Mouse (Mus musculus): ENCODE results near the gene BC107364.
"Not testable (repeated sequence)": the region's sequence is repeated elsewhere in the genome, so short reads cannot be mapped to it uniquely, and the experiment has no call there.

BC107364 gene

GRCm38 (mm10) chr3:96452262-96452661, at the start of gene BC107364:
TSS of gene BC107364 (minus strand) at chr3:96452306.
- DNase-seq (ENCODE audit: extremely low read depth, insufficient read length, low spot score) = not testable (repeated sequence)

DNA sequence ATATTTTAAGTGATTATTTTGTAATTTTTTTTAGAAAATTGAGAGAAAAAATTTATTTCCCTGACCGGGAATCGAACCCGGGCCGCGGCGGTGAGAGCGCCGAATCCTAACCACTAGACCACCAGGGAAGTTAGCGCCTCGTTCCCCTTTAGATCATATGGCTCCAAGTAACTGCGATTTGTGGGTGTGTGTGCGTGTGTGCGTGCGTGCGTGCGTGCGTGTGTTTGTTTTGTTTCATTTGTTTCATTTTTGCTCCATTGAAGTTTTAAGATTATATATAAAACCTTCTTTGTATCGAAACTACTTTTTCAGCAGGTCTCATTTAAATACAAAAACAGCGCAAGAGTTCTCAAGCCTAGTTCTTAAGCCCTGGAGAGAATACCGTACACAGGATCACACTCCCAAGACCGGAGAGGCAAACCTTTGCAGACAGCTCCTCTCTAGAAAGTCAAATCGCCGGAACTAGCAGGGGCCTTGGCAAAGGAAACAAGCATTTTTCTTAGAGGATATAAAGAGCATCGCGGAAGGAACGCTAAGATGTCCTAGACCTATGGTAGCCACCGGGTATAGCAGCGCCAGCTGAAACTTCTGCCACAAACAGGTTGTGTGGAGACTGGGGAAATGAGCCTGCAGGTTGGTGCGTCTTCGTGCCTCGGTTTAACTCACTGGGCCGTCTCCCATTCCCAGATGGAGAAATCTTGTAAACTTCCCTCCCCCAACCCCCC, 49.4 kb upstream of the BC107364 start:
- peak; percentile 73 for DNase-seq (ENCODE audit: extremely low read depth, insufficient read length, low spot score)

- no peak for DNase-seq (ENCODE audit: extremely low read depth, insufficient read length, low spot score)
These were observed 48.7 kb upstream of the BC107364 start for GRCm38 (mm10) chr3:96500691-96501265.

DNA sequence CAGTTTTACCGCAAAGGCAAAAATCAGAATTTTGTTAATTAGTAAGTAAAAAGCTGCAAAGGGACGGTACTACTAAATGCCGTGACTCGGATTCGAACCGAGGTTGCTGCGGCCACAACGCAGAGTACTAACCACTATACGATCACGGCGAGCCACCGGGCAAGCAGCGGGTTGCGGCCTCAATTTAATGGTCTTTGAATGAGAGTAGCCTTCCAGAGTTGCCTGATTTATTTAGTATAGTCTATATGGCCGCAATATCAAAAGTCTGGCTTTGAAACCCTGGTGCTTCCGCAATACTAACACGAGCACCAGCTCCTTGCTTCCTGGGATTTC, 48.1 kb upstream of the BC107364 start:
- peak; percentile 89 for DNase-seq (ENCODE audit: extremely low read depth, insufficient read length, low spot score)

DNA sequence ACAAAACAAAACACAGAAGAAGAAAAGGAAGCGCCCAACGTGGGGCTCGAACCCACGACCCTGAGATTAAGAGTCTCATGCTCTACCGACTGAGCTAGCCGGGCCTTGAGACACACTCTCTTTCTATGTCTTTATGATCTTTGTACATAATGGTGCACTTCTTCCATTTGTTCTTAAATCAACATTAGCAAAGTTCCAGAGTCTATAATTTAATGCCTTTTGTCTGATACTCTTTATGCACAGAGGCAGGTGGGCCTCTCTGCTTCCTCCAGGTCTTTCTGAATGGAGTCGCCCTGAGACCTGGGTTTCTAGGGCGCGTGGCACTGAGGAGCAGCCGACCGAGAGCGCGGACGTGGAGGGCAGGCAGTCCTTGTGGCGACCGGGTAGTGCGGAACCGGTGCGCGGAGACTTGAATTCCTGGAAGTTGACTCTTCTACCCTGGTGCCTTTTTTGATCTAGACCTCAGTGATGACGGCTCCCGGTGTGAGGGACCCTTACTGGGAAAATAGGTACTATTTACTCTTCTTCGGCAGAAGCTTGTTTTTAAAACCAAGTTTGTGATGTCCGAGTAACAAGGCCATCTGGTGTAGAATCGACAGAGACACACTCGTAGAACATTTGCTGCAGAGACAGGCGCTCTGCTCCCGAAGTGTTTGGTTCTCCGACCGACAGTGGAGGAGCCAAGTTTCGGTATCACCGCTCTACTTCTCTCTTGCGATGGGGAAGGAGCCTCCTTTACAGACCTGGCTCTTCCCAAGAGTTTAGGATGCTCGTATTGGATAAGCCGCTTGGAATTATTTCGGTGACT, 47.6 kb upstream of the BC107364 start:
- DNase-seq (ENCODE audit: extremely low read depth, insufficient read length, low spot score) = peak; percentile 89

DNA sequence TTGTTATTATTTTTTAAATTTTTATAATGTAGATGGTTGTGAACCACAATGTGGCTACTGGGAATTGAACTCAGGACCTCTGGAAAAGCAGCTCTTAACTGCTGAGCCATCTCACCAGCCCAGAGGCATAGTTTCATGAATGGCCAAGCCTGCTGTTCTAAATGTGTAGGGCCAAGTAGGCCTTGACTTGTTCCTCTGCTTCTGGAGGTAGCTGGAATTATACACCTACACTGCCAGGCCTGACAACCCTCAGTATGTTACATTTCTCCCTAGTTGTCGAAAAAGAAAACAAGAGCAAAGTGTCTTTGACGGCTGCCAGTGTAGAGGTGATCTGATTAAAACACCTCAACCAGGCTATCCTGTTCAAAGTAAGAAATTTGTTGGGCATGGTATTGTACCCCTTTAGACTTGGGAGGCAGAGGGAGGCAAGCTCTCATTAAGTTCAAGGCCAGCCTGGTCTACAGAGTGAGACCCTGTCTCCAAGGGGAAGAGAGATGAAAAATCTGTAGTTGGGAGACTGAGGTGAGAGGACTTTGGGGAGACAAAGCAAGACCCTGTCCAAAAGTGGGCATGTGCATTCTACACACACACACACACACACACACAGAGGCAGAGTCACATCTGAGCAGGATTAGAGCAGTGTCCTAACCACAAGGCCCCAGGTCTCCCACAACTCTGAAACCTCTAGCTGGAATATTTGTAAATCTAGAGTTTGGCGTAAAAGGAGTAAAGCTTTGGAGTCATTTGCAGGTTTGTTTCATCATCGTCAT, 46.6 kb upstream of the BC107364 start:
- peak; percentile 37 for DNase-seq (ENCODE audit: extremely low read depth, insufficient read length, low spot score)

DNA sequence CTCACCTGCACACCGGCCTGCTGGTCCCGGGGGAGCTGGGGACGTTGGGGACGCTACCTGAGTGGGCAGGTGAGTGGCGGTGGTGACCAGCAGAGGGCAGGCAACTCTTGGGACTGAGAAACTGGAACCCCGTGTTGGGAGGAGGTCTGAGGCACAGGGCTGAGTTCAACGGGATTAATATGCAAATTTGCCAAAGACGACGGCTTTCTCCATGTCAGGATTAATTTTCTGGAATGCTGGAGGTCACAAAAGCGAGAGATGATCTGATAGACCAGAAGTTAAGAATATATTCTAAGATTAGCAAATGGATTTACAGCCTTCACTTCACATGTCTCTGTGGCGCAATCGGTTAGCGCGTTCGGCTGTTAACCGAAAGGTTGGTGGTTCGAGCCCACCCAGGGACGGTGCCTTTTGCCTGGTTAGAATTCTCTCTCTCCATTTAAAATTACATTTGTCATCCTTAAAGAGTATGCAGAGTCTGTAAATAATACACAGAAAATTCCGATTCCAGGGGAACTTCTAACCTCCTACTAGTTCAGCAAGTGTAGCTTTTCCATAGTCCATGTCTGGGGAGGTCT, 45.4 kb upstream of the BC107364 start:
- DNase-seq (ENCODE audit: extremely low read depth, insufficient read length, low spot score) = peak; percentile 82

- not testable (repeated sequence) for DNase-seq (ENCODE audit: extremely low read depth, insufficient read length, low spot score)
These were observed 44.6 kb upstream of the BC107364 start for GRCm38 (mm10) chr3:96496620-96497275.

- no peak for DNase-seq (ENCODE audit: extremely low read depth, insufficient read length, low spot score)
These were observed 44.1 kb upstream of the BC107364 start for GRCm38 (mm10) chr3:96496216-96496615.

DNA sequence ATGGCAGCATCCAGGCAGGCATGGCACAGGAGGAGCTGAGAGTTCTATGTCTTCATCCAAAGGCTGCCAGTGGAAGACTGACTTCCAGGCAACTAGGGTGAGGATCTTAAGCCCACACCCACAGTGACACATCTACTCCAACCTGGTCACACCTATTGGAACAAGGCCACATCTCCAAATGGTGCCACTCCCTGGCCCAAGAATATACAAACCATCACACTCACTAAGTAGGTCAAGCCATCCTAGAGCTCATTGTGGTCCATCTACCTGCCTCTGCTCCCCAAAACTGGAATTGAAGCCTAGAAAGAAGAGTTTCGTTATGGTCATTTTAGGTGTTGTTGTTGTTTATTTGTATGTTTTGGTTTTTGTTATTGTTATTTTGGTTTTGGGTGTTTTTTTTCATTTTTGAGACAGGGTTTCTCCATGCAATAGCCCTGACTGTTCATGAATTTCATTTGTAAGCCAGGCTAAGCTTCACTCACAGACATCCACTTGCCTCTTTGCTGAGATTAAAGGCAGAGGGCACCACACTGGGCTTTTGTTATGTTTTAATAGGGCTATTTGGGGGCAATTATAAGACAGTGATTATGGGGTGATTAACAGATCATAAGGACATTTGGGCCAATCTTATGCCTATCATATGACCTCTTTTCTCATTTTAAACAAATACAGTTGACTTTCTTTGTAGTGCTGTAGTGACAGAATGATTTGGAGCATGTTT, 43.5 kb upstream of the BC107364 start:
- no peak for DNase-seq (ENCODE audit: extremely low read depth, insufficient read length, low spot score)

DNA sequence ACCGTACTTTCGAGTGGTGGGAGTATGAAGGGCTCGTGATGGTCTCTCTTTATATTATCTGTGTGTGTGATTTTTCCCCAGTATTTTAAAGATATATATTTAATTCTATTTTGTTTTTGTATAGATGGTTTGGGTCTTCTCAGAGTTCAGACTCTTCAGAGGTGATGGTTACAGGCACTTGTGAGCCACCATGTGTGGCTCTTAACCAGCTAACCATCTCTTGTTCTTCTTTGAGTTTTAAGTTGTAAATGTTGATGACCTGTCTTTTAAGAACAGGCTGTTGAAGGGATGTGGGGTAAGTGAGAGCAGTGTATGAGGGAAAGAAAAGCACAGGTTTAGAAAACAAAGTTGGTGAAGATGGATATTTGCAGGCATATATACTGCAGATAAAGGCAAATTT, 42.8 kb upstream of the BC107364 start:
- no peak for DNase-seq (ENCODE audit: extremely low read depth, insufficient read length, low spot score)

DNA sequence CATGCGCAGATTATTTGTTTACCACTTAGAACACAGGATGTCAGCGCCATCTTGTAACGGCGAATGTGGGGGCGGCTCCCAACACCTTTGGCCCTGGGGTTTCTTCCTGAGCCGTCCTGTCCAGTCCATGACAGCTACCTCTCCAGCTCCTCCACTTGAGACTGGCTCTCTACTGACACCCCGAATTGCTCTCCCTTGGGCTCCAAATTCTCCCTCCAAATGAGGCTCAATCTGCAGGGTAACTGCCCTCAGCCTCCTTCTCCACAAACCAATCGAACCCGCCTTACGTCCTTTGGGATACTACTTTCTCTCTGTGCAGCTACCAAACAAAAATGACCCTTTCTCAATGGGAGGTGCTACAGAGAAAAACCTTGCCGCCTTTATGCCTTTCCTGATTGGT, 42.4 kb upstream of the BC107364 start:
- not testable (repeated sequence) for DNase-seq (ENCODE audit: extremely low read depth, insufficient read length, low spot score)

DNA sequence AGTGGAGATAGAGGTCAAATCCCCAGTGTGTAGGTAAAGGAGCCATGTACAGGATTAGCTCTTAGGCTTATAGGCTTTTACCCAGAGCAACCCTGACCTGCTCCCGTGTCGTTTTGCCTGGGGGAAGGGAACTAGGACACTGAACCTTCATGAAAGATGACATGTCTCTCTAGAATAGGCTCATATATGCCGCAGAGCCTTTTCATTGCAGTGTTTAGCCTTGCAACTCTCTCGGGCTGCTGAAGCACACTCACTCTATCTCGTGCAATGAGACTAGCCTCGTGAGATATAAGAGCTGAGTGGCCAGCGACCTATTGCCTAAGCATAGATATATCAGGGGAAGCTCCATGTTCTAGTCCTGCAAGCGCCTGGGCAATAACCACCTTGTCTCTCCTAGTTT, 37.5 kb upstream of the BC107364 start:
- DNase-seq (ENCODE audit: extremely low read depth, insufficient read length, low spot score) = not testable (repeated sequence)

- DNase-seq (ENCODE audit: extremely low read depth, insufficient read length, low spot score) = not testable (repeated sequence)
These were observed 37.0 kb upstream of the BC107364 start for GRCm38 (mm10) chr3:96488907-96489629.

DNA sequence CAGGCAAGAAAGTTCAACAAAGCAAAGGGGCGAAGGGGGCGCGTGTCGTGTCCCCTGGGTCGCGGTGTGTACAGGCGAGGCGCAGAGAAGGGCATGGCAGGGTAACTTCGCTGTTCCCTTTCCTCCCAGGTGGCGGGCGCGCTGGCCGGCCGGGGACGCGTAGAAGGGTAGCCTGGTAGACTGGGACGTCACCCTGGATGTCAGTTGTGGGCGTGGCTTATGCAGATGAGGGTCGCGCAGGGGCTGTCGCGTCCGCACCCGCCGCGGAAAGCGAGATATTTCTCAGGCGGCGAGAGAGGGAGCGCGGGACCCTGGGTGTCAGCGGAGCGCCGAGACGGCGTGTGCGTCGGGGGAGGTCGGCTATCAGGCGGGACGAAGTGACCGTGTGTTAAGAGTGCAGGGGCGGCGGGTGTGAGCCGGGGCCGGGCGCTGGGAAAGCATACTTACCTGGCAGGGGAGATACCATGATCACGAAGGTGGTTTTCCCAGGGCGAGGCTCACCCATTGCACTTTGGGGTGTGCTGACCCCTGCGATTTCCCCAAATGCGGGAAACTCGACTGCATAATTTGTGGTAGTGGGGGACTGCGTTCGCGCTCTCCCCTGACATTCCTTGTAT, 36.3 kb upstream of the BC107364 start:
- not testable (repeated sequence) for DNase-seq (ENCODE audit: extremely low read depth, insufficient read length, low spot score)

DNA sequence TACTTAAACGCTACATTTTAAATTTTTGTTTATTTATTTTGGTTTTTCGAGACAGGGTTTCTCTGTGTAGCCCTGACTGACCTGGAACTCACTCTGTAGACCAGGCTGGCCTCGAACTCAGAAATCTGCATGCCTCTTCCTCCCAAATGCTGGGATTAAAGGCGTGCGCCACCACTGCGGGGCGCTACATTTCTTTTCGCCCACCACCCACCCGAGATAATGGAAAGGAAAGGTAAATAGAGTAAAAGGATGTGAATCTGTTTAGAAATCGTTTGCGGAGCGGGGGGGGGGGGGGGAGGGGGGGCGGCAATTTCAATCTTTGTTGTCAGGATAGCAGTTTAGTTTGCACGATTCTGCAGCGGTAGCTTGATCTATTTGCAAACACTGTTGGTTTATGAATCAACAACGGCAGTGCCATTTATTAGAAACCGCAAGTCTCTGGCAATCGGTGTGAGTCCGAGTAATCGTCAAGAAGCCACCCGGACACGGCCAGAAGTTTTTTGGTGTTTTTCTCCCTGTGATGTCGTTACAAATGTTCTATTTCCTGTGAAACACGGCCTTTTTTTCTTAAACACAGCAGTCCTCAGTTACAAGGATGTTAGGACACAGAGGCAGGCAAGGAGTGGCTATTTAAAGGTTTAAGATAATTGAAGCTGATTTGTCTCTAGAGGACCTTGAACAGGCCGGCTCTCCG, 35.6 kb upstream of the BC107364 start:
- peak; percentile 70 for DNase-seq (ENCODE audit: extremely low read depth, insufficient read length, low spot score)

- DNase-seq (ENCODE audit: extremely low read depth, insufficient read length, low spot score) = not testable (repeated sequence)
These were observed 34.9 kb upstream of the BC107364 start for GRCm38 (mm10) chr3:96486828-96487559.

All from 3134 (cell line).